Mouse (Mus musculus) lung, embryonic 16.5 days (tissue): ENCODE data around the gene Sptlc2. TPM values are rescaled to one million over a fixed set of nuclear protein-coding genes. Genes with fewer than 3 reads are reported as not detected.

Source experiments
- ATAC-seq: fragments of 200-750 bp; cut with Nextera tagmentation; 2 replicates; pipeline ENCODE4 v1.8.0; 2017; ENCODE audit warnings: low read depth, mild to moderate bottlenecking, moderate library complexity
- H3K27ac ChIP-seq: fragments of 300-500 bp; sonication (generic); 2 replicates; pipeline ENCODE4 v1.5.1; 2014; ENCODE audit warnings: mild to moderate bottlenecking, control low read depth, low read length
- H3K27me3 ChIP-seq: fragments of 300-500 bp; sonication (generic); 2 replicates; pipeline ENCODE4 v1.6.1; 2014; ENCODE audit warnings: low read depth, low read length, mixed read lengths; ENCODE audit not compliant: control insufficient read depth, insufficient read depth
- H3K36me3 ChIP-seq: fragments of 300-500 bp; sonication (generic); 2 replicates; pipeline ENCODE4 v1.6.1; 2014; ENCODE audit warnings: low read length; ENCODE audit not compliant: control insufficient read depth, insufficient read depth
- H3K4me1 ChIP-seq: fragments of 300-500 bp; sonication (generic); replicated peaks from 2 replicates; pipeline ENCODE4 v1.6.1; 2014; ENCODE audit warnings: low read length, mixed read lengths; ENCODE audit not compliant: control insufficient read depth, insufficient read depth
- H3K4me2 ChIP-seq: fragments of 300-500 bp; sonication (generic); 2 replicates; pipeline ENCODE4 v1.6.1; 2014; ENCODE audit warnings: low read depth, low read length, control low read depth
- H3K4me3 ChIP-seq: fragments of 300-500 bp; sonication (generic); 2 replicates; pipeline ENCODE4 v1.5.1; 2014; ENCODE audit warnings: mild to moderate bottlenecking, low read length, control low read depth
- H3K9ac ChIP-seq: fragments of 300-500 bp; sonication (generic); 2 replicates; pipeline ENCODE4 v1.6.1; 2014; ENCODE audit warnings: low read length, control low read depth
- H3K9me3 ChIP-seq: fragments of 300-500 bp; sonication (generic); 2 replicates; pipeline ENCODE4 v1.6.1; 2016; ENCODE audit warnings: low read length; ENCODE audit not compliant: control insufficient read depth
- WGBS: fragments of 180-500 bp; shearing (Covaris S2); extraction: QIAGEN DNeasy Blood & Tissue Kit; methylation state at CpG from one replicate; pipeline ENCODE4 v1.1.7; 2014; 5-methylcytosine and 5-hydroxymethylcytosine counted together
- polyA plus RNA-seq: library from polyadenylated mRNA; unstranded; fragments of >200 nt; fragmentation: Nextera tagmentation; extraction: Ambion mirVana; gene quantifications from 2 replicates; pipeline ENCODE4 v1.2.1, GENCODE M21; 2015

Gene Sptlc2
- polyA plus RNA-seq, 1 experiment from 2014 or later, result 97.4 TPM

GRCm38 (mm10) chr12:87348029-87348428 lies 40.1 kb downstream of the Sptlc2 start:
- no peak overlapping the region for H3K4me2 ChIP-seq
- H3K9me3 ChIP-seq, result no peaks in the 10 kb centered on the region
- no peaks in the 10 kb centered on the region for H3K27me3 ChIP-seq
- no peak overlapping the region for H3K27ac ChIP-seq
- no peak for ATAC-seq
- no peaks in the 10 kb centered on the region for H3K4me1 ChIP-seq
- H3K4me3 ChIP-seq, result no peak overlapping the region
- no peak overlapping the region for H3K9ac ChIP-seq
- 79% methylated on average over 2 of the region's 2 CpGs for WGBS
- peaks cover 19% of the 10 kb centered on the region for H3K36me3 ChIP-seq

GRCm38 (mm10) chr12:87347511-87347910 lies 40.6 kb downstream of the Sptlc2 start:
- H3K9ac ChIP-seq, result no peak overlapping the region
- WGBS, result 88% methylated on average over 2 of the region's 2 CpGs
- H3K4me3 ChIP-seq, result no peak overlapping the region
- H3K9me3 ChIP-seq, result no peaks in the 10 kb centered on the region
- no peaks in the 10 kb centered on the region for H3K4me1 ChIP-seq
- no peak overlapping the region for H3K4me2 ChIP-seq
- peaks cover 20% of the 10 kb centered on the region for H3K36me3 ChIP-seq
- no peaks in the 10 kb centered on the region for H3K27me3 ChIP-seq
- no peak overlapping the region for H3K27ac ChIP-seq
- ATAC-seq, result no peak

DNA sequence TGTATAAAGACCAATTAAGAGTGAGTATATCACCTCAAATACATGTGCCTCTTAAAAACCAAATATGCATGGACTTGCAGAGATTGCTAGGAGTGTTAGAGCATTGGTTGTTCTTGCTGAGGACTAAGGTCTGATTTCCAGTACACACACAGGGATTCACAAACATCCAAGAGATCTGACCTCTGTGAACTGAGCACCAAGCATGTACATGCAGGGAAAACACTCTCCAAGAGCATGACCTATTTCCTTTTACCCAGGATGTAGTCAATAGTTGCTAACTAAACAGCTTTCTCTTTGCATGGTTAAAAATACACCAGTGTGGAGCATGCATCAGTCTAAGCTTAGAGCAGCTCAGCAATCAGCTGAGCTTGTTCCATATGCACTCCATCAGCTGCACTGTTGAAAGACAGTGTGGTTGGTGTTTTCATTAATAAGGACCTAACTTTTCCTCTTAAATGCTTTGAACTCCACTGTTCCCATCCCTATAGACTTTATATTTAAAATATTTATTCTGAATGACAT lies 45.0 kb downstream of the Sptlc2 start:
- Histone ChIP-seq H3K9me3 (no peaks in the 10 kb centered on the region), H3K9ac (no peak overlapping the region), H3K27me3 (no peaks in the 10 kb centered on the region), H3K4me2 (no peak overlapping the region), H3K36me3 (peaks cover 23% of the 10 kb centered on the region), H3K4me3 (no peak overlapping the region), H3K27ac (no peak overlapping the region), H3K4me1 (no peaks in the 10 kb centered on the region)
- no peak for ATAC-seq

GRCm38 (mm10) chr12:87338082-87338481 lies 50.1 kb downstream of the Sptlc2 start:
- Histone ChIP-seq H3K27ac (no peak overlapping the region), H3K9me3 (no peaks in the 10 kb centered on the region), H3K27me3 (no peaks in the 10 kb centered on the region), H3K4me2 (no peak overlapping the region), H3K9ac (no peak overlapping the region), H3K4me3 (no peak overlapping the region), H3K36me3 (peaks cover 5% of the 10 kb centered on the region), H3K4me1 (no peaks in the 10 kb centered on the region)
- no peak for ATAC-seq
- 79% methylated on average over 4 of the region's 4 CpGs for WGBS

DNA sequence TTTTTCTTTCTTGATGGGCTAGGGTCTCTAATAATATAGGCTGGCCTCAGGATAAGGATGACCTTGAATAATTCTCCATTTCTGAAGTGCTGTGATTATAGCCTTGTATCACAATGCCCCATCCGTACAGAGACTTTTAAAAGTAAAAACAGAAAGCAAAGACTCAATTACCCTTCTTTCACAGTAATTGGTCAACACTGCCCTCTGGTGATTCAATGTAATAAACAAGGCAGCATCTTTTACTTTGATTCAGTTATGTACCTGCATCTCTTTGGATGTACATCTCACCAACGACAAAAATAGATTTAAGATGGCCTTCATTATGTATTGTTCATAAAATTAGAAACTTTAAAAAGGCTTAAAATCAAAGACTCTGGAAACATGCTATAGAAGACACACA lies 53.3 kb downstream of the Sptlc2 start:
- Histone ChIP-seq H3K9me3 (no peaks in the 10 kb centered on the region), H3K27ac (no peak overlapping the region), H3K4me3 (no peak overlapping the region), H3K36me3 (peaks cover 3% of the 10 kb centered on the region; the same call in 1 of the 2 replicates), H3K4me2 (no peak overlapping the region), H3K9ac (no peak overlapping the region), H3K4me1 (no peaks in the 10 kb centered on the region), H3K27me3 (no peaks in the 10 kb centered on the region)
- 37% methylated on average over 2 of the region's 2 CpGs for WGBS
- no peak for ATAC-seq

DNA sequence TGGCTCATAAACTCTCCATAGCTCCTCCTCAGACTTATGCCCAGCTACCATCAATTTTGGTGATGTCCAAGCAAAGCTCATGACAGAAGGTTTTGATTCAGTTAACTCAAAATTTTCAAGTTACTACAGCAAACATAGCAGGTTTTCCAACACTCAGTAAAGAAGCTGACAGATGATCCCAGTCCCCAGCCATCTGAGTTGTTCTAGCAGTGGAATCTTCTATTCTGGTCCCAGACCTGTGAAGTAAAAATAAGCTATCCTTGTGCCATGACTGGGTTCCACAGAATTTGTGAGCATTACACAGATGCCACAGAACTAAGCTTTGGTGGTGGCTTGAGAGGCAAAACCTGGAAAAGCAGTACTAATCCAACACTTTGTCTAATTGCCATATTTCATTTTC lies 54.4 kb downstream of the Sptlc2 start:
- Histone ChIP-seq H3K4me2 (no peak overlapping the region), H3K9ac (no peak overlapping the region), H3K4me1 (no peaks in the 10 kb centered on the region), H3K4me3 (no peak overlapping the region), H3K27me3 (no peaks in the 10 kb centered on the region), H3K27ac (no peak overlapping the region), H3K36me3 (no peaks in the 10 kb centered on the region; the same call in 1 of the 2 replicates), H3K9me3 (no peaks in the 10 kb centered on the region)
- ATAC-seq, result no peak

DNA sequence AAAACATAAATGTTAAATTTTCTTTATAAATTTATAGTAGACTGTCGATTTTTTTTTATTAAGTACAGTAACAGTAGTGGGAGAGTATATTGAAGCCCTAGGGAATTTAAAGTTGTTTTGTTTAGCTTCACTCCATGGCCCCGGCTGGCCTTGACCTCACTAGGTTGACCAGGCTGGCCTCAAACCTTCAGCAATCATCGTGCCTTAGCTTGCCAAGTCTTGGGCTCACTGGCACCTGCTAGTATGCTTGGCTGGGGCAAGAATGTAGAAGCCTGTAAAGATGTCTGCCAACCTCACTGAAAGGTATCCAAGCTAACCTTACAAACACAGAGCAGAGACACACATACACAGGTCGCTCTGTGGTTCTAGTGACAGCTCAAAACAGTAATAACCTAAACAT lies 55.6 kb downstream of the Sptlc2 start:
- H3K9ac ChIP-seq, result no peak overlapping the region
- no peaks in the 10 kb centered on the region for H3K27me3 ChIP-seq
- H3K36me3 ChIP-seq, result no peaks in the 10 kb centered on the region; the same call in 1 of the 2 replicates
- H3K4me1 ChIP-seq, result no peaks in the 10 kb centered on the region
- no peak for ATAC-seq
- WGBS, result 76% methylated on average over 4 of the region's 4 CpGs
- no peak overlapping the region for H3K4me3 ChIP-seq
- no peaks in the 10 kb centered on the region for H3K9me3 ChIP-seq
- no peak overlapping the region for H3K4me2 ChIP-seq
- no peak overlapping the region for H3K27ac ChIP-seq

- Histone ChIP-seq H3K36me3 (no peaks in the 10 kb centered on the region; the same call in 1 of the 2 replicates), H3K27ac (no peak overlapping the region), H3K9ac (no peak overlapping the region), H3K27me3 (no peaks in the 10 kb centered on the region), H3K4me1 (no peaks in the 10 kb centered on the region), H3K4me2 (no peak overlapping the region), H3K9me3 (no peaks in the 10 kb centered on the region), H3K4me3 (no peak overlapping the region)
- 53% methylated on average over 5 of the region's 5 CpGs for WGBS
- ATAC-seq, result no peak
These were observed 56.2 kb downstream of the Sptlc2 start for GRCm38 (mm10) chr12:87331908-87332307.

GRCm38 (mm10) chr12:87331053-87331456 lies 57.1 kb downstream of the Sptlc2 start:
- 61% methylated on average over 6 of the region's 6 CpGs for WGBS
- no peak overlapping the region for H3K27ac ChIP-seq

GRCm38 (mm10) chr12:87330213-87330612 lies 57.9 kb downstream of the Sptlc2 start:
- no peaks in the 10 kb centered on the region for H3K27me3 ChIP-seq
- no peak overlapping the region for H3K9ac ChIP-seq
- no peak overlapping the region for H3K4me2 ChIP-seq
- WGBS, result 50% methylated on average over 2 of the region's 2 CpGs
- H3K4me1 ChIP-seq, result no peaks in the 10 kb centered on the region
- no peak for ATAC-seq
- no peak overlapping the region for H3K27ac ChIP-seq
- no peak overlapping the region for H3K4me3 ChIP-seq
- no peaks in the 10 kb centered on the region for H3K9me3 ChIP-seq
- no peaks in the 10 kb centered on the region; the same call in 1 of the 2 replicates for H3K36me3 ChIP-seq

More at GRCm38 (mm10) chr12:87331053-87331456, 57.1 kb downstream of the Sptlc2 start:
- Histone ChIP-seq H3K36me3 (no peaks in the 10 kb centered on the region; the same call in 1 of the 2 replicates), H3K4me1 (no peaks in the 10 kb centered on the region), H3K4me2 (no peak overlapping the region), H3K4me3 (no peak overlapping the region), H3K27me3 (no peaks in the 10 kb centered on the region), H3K9me3 (no peaks in the 10 kb centered on the region), H3K9ac (no peak overlapping the region)
- ATAC-seq, result no peak
